Mouse (Mus musculus) ES-Bruce4 (cell line): ENCODE measurements at regions not wholly inside any gene's neighbourhood (a gene's known extent, or its start where the extent isn't known, plus 50 kb on each side); places are given as distances from the start of the nearest gene placed in this dataset.
A peak's percentile ranks its signal among the peaks of the same experiment; 100 is the strongest.

Source experiments
- H3K27ac ChIP-seq: 2 replicates; pipeline ENCODE4 v1.5.1; 2012; ENCODE audit warnings: low read length, inconsistent platforms; ENCODE audit not compliant: insufficient read depth
- H3K27me3 ChIP-seq: 2 replicates; pipeline ENCODE4 v1.6.1; 2012; ENCODE audit warnings: mild to moderate bottlenecking, low read length, inconsistent platforms; ENCODE audit not compliant: control insufficient read depth, poor library complexity, insufficient read depth, severe bottlenecking
- H3K36me3 ChIP-seq: 2 replicates; pipeline ENCODE4 v1.6.1; 2012; ENCODE audit warnings: inconsistent platforms, mild to moderate bottlenecking, low read length, moderate library complexity; ENCODE audit not compliant: control insufficient read depth, poor library complexity, insufficient read depth, severe bottlenecking
- H3K4me1 ChIP-seq: one replicate; pipeline ENCODE4 v1.8.1; 2011; ENCODE audit warnings: low read length; ENCODE audit not compliant: control insufficient read depth, insufficient read depth
- H3K4me3 ChIP-seq: 2 replicates; pipeline ENCODE4 v1.5.1; 2011; ENCODE audit warnings: low read depth, mild to moderate bottlenecking, low read length
- H3K9ac ChIP-seq: 2 replicates; pipeline ENCODE4 v1.6.1; 2012; ENCODE audit warnings: low read depth, mild to moderate bottlenecking, inconsistent platforms; ENCODE audit not compliant: poor library complexity, severe bottlenecking
- H3K9me3 ChIP-seq: replicated peaks from 2 replicates; pipeline ENCODE4 v1.6.1; 2012; ENCODE audit warnings: mild to moderate bottlenecking, low read length, inconsistent platforms; ENCODE audit not compliant: control insufficient read depth, poor library complexity, insufficient read depth, severe bottlenecking
- CTCF ChIP-seq: IDR thresholded peaks from one replicate; pipeline ENCODE4 v1.8.1; 2011; ENCODE audit warnings: low read depth, low read length
- EP300 ChIP-seq: IDR thresholded peaks from 2 replicates; pipeline ENCODE4 v1.6.1; 2011; ENCODE audit warnings: low read depth, low read length; ENCODE audit not compliant: insufficient read depth
- POLR2A ChIP-seq: IDR thresholded peaks from one replicate; pipeline ENCODE4 v1.8.1; 2011; ENCODE audit warnings: low read length; ENCODE audit not compliant: insufficient read depth

- Histone ChIP-seq H3K27me3 (no peaks in the 10 kb centered on the region), H3K9ac (no peak overlapping the region), H3K27ac (no peak overlapping the region), H3K4me1 (no peaks in the 10 kb centered on the region), H3K36me3 (no peaks in the 10 kb centered on the region), H3K4me3 (no peak overlapping the region), H3K9me3 (no peaks in the 10 kb centered on the region)
- TF ChIP-seq CTCF (peak; percentile 80), POLR2A (no peak)
Observed at GRCm38 (mm10) chr15:72205950-72206349, 1628.4 kb upstream of the Gm6569 start.

GRCm38 (mm10) chr15:72207589-72207988 lies 1626.8 kb upstream of the Gm6569 start:
- Histone ChIP-seq H3K36me3 (no peaks in the 10 kb centered on the region), H3K9ac (no peak overlapping the region), H3K27me3 (no peaks in the 10 kb centered on the region), H3K4me3 (no peak overlapping the region), H3K27ac (no peak overlapping the region), H3K4me1 (no peaks in the 10 kb centered on the region), H3K9me3 (no peaks in the 10 kb centered on the region)
- TF ChIP-seq POLR2A (no peak), EP300 (no peak), CTCF (no peak)

GRCm38 (mm10) chr15:72208076-72208475 lies 1626.3 kb upstream of the Gm6569 start:
- Histone ChIP-seq H3K4me3 (no peak overlapping the region), H3K9ac (no peak overlapping the region), H3K27me3 (no peaks in the 10 kb centered on the region), H3K9me3 (no peaks in the 10 kb centered on the region), H3K4me1 (no peaks in the 10 kb centered on the region), H3K27ac (no peak overlapping the region), H3K36me3 (no peaks in the 10 kb centered on the region)
- TF ChIP-seq CTCF = no peak

- no peaks in the 10 kb centered on the region for H3K27me3 ChIP-seq
- H3K9me3 ChIP-seq = no peaks in the 10 kb centered on the region
- no peaks in the 10 kb centered on the region for H3K36me3 ChIP-seq
- no peaks in the 10 kb centered on the region for H3K4me1 ChIP-seq
- no peak overlapping the region for H3K9ac ChIP-seq
- H3K27ac ChIP-seq = no peak overlapping the region
- no peak overlapping the region for H3K4me3 ChIP-seq
- no peak for TF ChIP-seq POLR2A
- TF ChIP-seq CTCF = no peak
- TF ChIP-seq EP300 = no peak
Observed at GRCm38 (mm10) chr15:72208973-72209372, 1625.4 kb upstream of the Gm6569 start.

GRCm38 (mm10) chr15:72217731-72218130 lies 1616.6 kb upstream of the Gm6569 start:
- Histone ChIP-seq H3K36me3 (no peaks in the 10 kb centered on the region), H3K4me1 (no peaks in the 10 kb centered on the region), H3K9ac (no peak overlapping the region), H3K9me3 (no peaks in the 10 kb centered on the region), H3K27me3 (no peaks in the 10 kb centered on the region), H3K4me3 (no peak overlapping the region), H3K27ac (no peak overlapping the region)
- no peak for TF ChIP-seq POLR2A
- TF ChIP-seq CTCF = no peak
- TF ChIP-seq EP300 = no peak

- no peak for TF ChIP-seq POLR2A
- TF ChIP-seq CTCF = no peak
- TF ChIP-seq EP300 = no peak
- no peak overlapping the region for H3K9ac ChIP-seq
- no peak overlapping the region for H3K27ac ChIP-seq
- H3K4me3 ChIP-seq = no peak overlapping the region
- no peaks in the 10 kb centered on the region for H3K27me3 ChIP-seq
- H3K4me1 ChIP-seq = no peaks in the 10 kb centered on the region
- no peaks in the 10 kb centered on the region for H3K36me3 ChIP-seq
- H3K9me3 ChIP-seq = no peaks in the 10 kb centered on the region
Observed at GRCm38 (mm10) chr15:72219985-72220384, 1614.4 kb upstream of the Gm6569 start.

GRCm38 (mm10) chr15:72220786-72221185 lies 1613.6 kb upstream of the Gm6569 start:
- no peak overlapping the region for H3K27ac ChIP-seq
- TF ChIP-seq EP300 = no peak
- no peak for TF ChIP-seq POLR2A
- no peak for TF ChIP-seq CTCF
- no peaks in the 10 kb centered on the region for H3K9me3 ChIP-seq

More at GRCm38 (mm10) chr15:72220786-72221185, 1613.6 kb upstream of the Gm6569 start:
- Histone ChIP-seq H3K4me1 (no peaks in the 10 kb centered on the region), H3K4me3 (no peak overlapping the region), H3K27me3 (no peaks in the 10 kb centered on the region), H3K9ac (no peak overlapping the region), H3K36me3 (no peaks in the 10 kb centered on the region)
